Mouse (Mus musculus) layer of hippocampus, adult 18-20 months (tissue): ENCODE measurements at regions not wholly inside any gene's neighbourhood (a gene's known extent, or its start where the extent isn't known, plus 50 kb on each side); places are given as distances from the start of the nearest gene placed in this dataset.

Experiments used
- DNase-seq, 2 experiments: peaks; one replicate each; pipeline ENCODE4 v3.0.0; 2022; ENCODE audit warnings: low spot score in 2 of 2

DNA sequence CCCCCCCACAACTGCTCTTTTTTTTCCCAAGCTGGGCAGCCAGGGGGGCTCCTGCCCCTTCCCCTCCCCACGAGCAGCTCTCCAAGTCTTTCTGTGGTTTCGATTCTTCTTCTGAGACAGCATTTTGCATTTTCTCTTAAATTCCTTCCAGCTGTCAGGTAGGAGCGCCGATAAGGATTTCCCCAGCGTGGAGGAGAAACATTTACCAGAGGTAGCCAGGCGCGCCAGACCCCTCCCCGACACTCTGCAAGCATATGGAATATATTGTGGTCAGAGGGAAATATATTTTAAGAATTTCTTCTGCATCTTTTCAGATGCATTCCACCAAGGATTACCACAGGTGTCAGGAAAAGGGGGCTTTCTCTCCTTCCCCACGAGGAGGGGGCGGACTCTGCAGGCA lies 111.9 kb downstream of the Tbx5 start:
- DNase-seq, result no peak

DNA sequence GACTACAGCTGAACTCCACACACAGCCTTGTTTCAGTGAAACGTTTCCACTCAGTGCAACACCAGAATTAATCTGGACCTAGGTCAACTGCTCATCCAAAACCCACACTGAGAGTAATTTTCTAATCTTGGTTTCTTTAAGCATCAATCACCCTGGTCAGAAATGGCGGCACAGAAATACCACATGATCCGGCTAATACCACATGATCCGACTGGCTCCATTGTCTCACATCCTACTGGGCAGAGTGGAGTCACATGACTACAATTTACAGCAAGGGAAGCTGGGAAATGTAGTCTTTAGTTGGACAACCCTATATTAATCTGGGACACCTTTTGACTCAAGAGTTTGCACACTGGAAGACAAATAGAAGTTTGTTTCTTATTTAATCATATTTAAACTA lies 115.9 kb downstream of the Tbx5 start:
- peak in 1 of 2 experiments; percentile 37 for DNase-seq

- no peak for DNase-seq
These were observed 119.6 kb downstream of the Tbx5 start for GRCm38 (mm10) chr5:119952085-119952484.

DNA sequence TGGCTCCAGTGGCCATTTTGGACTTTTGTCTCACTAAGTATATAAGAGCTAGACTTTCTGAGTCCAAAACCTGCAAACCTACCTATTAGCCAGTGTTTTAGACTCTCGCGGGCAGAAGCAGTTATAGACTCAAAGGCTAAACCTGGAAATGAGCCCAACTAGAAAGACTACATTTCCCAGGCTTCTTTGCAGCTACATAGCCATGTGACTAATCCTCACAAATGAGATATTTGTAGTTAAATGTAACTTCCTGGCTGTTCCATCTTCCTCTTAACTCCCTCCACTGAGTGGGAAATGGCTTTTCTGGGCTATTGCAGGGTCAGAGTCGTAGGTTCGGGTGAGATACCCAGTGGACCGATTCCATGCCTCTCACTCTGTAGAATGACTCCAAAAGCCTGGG lies 120.7 kb downstream of the Tbx5 start:
- no peak for DNase-seq

DNA sequence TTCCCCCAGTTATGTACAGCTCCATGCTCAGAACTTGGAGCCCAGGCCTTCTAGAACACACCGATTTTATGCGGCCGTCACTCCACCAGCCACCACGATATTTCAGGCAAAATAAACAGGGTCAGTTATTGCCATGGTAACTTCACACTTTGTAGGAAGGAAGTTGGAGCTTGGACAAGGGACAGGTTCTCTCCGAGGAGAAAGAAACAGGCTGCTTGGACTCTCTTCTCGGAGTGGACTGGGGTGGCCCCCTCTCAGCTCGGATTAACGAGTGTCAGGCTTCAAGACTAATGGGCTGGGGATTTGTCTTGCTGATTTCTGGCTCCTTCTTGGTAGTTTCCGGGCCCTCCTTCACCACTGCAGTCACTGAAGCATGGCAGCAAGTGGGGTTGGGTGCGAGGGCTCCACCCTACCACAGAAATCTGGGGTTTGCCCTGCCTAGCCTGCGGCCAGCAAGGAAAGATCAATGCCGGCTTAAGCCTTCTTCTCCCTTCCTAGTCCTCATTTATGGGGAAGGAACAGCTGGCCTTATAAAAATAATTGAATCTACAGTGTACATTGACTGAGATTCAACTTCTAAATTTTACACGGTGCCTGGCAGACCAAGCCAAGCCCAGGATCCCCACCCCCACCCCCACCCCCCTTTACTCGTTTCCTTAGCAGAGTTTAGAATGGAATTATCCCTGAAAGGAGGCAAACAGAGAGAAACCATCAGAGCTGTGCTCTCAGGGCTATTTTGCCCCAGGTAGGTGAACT lies 121.5 kb downstream of the Tbx5 start:
- no peak for DNase-seq

GRCm38 (mm10) chr5:119958942-119959341 lies 126.5 kb downstream of the Tbx5 start:
- no peak for DNase-seq

- no peak for DNase-seq
These were observed 132.3 kb downstream of the Tbx5 start for GRCm38 (mm10) chr5:119964751-119965150.

GRCm38 (mm10) chr5:119971286-119971685 lies 138.8 kb downstream of the Tbx5 start:
- peak in 1 of 2 experiments; percentile 18 for DNase-seq

DNA sequence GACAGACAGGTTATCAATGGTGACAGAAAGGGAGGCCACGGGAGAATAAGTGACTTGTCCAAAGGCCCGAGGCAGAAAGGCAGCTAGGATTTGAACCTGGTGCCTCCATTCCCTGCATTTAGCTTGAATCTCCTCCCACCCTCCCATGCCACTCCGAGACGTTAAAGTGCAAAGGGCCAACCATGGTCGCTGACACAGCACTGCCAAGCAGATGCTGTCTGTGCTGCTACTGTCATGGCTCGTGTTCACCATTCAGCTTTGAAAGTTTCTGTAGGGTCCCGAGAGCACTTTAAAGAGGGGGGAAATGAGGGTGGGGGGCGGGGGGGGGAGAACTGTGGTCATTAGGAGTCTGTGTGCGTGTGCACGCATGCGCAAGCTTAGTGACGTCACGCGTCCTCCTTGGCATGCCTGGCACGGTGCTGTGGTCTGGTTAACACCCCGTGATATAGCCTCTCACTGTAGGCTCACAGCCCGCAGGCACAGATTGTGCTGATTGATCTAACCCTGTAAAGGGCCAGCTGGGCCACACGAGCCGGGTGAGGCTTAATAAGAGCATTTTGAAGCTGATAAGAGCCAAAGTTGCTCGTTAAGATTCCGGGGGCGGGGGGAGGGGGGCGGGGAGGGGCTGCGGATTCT lies 140.5 kb downstream of the Tbx5 start:
- peak; percentile 39 to 70 for DNase-seq

- DNase-seq, result no peak
These were observed 138.1 kb upstream of the Rbm19 start for GRCm38 (mm10) chr5:119978096-119978715.

GRCm38 (mm10) chr5:119981111-119981807 lies 135.0 kb upstream of the Rbm19 start:
- DNase-seq, result peak in 1 of 2 experiments; percentile 38

DNA sequence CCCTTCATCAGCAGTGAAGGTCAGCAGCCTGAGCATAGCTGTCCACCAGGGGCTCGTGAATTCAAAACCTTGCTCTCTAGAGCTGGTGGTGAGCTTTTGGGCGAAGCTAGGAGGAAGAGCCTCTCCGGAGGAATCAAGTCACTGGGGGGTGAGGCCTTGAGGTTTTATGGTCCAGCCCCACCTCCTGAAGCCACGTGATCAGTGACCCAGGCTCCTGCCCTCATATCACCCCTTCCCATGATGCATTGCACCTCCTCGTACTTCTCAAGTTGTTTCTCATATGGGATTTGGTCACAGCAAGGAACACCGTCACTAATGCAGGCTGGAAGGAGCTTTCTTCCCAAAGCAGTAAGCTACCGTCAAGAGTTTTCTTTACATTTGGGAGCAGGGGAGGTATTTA lies 132.1 kb upstream of the Rbm19 start:
- no peak for DNase-seq

DNA sequence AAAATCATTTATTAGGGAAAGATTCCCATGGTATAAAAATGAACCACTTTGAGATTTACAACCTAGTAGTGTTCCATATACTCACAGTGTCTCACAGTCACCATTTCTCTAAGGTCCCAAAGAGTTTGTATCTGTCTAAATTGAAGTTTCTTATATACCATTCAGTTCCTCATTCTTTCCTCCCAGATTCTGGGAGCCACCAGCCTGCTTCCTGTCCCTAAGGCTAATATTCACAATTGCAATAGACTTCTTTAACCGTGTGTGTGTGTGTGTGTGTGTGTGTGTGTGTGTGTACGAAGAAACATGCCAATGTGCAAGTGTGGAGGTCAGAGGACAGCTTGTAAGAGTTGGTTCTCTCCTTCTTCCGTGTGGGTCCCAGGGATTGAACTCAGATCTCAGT lies 124.1 kb upstream of the Rbm19 start:
- no peak for DNase-seq

DNA sequence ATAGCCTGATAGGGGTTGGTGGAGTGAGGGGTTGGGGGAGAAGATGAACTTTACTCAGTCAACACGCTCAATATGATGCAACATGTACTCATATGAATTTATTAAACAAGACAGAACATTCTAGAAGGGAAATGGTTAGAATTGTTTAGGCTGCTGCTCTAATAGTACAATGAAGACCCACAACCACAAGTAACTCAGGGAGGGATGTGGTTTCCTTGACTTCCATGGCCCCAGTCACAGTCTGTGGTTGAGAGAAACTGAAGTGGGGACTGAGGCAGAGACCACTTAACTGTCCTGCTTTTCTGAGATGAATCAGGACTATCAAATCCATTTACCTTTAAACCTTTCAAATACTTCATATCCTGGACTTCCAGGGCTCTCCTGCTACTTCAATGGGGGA lies 120.5 kb upstream of the Rbm19 start:
- no peak for DNase-seq

DNA sequence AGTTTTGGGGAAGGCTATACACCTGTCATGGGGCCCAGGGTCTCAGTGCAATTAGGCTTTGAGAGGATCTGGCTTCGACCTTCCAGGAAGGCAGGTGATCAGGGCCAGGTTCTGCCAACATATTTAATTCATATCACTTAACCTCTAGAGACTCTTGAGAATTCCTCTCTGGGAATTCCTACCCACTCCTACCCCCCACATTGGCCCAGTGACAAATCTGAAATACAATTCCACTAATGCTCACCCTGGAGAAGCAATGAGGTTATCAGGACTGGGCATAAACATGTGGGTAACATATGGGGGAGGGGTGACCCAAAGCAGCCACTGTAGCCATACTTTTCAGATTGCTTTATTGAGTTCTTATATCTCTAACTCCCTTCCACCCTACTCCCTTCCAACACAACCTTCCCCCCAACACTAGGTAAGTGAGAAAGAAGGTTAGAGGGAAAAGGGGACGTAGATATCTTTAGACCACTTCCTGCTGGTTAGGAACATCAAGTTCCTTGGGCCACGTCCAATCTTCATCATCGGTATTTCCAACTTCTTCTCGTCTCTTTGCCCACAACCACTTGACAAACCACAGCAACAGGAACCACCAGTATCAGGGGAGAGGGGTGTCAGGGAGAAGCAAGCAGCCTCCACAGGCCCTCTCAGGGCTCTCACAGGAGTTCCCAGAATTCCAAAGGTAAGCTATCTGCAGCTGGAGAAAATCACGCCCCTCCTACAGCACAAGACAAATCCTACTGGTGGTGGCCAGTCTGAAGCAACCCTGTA lies 110.4 kb upstream of the Rbm19 start:
- no peak for DNase-seq

GRCm38 (mm10) chr5:120007738-120008137 lies 108.5 kb upstream of the Rbm19 start:
- no peak for DNase-seq

DNA sequence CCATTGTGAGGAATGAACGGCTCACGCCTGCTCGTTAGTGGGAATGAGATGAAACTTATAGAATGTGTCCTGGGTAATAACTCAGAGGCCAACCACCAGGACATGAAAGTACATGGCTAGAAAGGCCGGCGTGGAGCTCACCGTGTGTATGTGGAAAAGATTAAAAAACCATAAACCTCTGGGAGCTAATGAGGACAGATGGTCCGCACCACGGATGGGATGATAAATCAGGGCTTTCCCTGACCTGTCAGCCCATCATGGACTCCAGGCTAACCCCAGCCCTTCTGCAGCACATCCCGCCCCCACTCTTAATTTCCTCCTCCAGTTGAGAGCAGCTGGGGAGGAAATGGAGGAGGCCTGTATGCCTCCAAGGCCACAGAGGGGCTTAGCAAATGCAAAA lies 108.0 kb upstream of the Rbm19 start:
- no peak for DNase-seq

DNA sequence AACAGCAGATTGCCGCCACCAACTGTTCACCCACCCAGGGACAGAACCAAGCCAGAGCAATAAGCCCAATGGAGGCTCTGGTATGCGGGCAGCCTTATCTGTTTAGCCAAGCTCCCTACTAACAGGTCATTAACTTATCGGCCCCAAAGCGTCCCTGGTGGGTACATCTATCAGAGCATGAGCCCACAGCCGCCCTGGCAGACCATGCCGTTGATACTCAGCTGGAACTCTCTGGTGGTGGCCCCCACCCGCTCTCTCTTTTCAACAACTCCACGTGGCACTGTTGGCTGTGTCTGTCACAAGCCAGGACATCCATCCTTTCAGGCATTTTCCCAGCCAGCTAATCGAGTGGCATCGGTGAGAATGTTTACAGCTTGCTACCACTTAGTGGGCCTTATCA lies 100.8 kb upstream of the Rbm19 start:
- DNase-seq, result no peak

GRCm38 (mm10) chr5:120018126-120018525 lies 98.1 kb upstream of the Rbm19 start:
- no peak for DNase-seq

DNA sequence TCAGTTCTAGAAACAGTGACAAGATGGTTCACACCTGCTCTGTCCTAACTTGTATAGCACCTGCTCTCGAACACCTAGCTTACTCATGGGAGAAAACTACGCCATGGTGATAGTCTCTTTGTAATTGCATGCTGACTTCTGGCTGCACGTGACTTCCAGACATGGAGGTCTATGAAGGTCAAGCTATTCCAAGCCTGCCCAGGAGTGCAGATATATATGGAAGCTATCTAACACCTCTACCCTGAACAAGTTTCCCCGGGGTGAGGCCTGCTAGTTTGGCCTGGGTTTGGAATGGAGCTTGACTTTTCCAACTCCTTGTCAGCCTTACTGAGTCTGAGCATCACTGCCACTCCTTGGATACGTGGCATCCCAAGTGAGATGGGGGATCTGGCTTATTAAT lies 95.5 kb upstream of the Rbm19 start:
- no peak for DNase-seq

- peak in 1 of 2 experiments; percentile 14 for DNase-seq
These were observed 94.0 kb upstream of the Rbm19 start for GRCm38 (mm10) chr5:120022276-120022675.
